Mouse (Mus musculus) left cerebral cortex, adult 9 months (tissue): Measurements from ENCODE around the gene Lhx2.

Source experiments
- DNase-seq, 2 experiments: peaks; one replicate each; pipeline ENCODE4 v3.0.0; 2022; ENCODE audit warnings: low spot score in 2 of 2

The Lhx2 gene

GRCm38 (mm10) chr2:38405356-38405755 is 66.3 kb downstream of the Lhx2 start:
- DNase-seq, result no peak

GRCm38 (mm10) chr2:38409309-38409708 is 70.2 kb downstream of the Lhx2 start:
- DNase-seq, result no peak

GRCm38 (mm10) chr2:38410227-38410626 is 71.1 kb downstream of the Lhx2 start:
- peak in 1 of 2 experiments; percentile 36 for DNase-seq

- DNase-seq, result no peak
Measured at GRCm38 (mm10) chr2:38412599-38413177, 73.6 kb downstream of the Lhx2 start.

DNA sequence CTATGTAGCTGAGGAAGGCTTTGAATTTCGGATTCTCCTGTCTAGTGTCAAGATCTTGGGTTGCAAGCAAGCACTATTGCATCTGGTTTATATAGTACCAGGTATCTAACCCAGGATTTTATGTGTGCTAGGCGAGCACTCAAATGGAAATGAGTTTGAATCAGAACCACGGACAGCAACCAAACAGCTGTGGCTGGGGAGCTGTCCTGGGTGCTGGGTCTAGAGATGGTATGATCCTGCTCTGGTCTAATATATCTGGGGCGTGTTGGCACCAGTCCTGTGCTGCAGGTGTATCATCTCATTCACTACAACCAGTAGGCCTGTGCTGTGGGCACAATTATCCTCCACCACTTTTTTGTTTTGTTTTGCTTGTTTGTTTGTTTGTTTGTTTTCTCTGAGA is 78.9 kb downstream of the Lhx2 start:
- no peak for DNase-seq
